Mouse (Mus musculus): ENCODE measurements at regions not wholly inside any gene's neighbourhood (a gene's known extent, or its start where the extent isn't known, plus 50 kb on each side); places are given as distances from the start of the nearest gene placed in this dataset.

DNA sequence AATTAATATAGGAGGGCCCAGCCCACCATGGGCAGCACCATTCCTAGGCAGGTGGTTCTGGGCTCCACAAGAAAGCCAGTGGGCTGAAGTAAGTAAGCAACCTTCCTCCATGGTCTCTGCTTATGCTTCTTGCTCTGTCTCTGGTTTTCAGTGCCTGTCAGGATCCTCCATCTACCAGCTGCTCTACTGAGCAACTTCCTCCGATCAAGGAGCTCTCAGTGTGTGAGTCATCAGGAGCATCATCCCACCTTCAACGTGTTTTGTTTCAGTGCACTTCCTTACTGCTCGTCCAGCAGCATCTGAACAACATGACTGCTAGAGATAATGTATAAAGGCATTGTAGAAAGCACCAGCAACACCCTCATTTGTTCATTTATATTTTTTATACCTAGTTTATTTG, 368.0 kb downstream of the Pdcd6ip start:
- no peak for TF ChIP-seq POLR2A (IDR thresholded peaks at IDR 0.05; ENCODE audit: borderline replicate concordance, extremely low read depth, insufficient read depth, insufficient read length, poor library complexity, severe bottlenecking)
- TF ChIP-seq CTCF (IDR thresholded peaks at IDR 0.05; ENCODE audit: borderline replicate concordance, extremely low read depth, insufficient read depth, insufficient read length): no peak
